Mouse (Mus musculus) regulatory T cell (primary cell): ENCODE data around the gene Celf1.
"Not testable (repeated sequence)": the region's sequence is repeated elsewhere in the genome, so short reads cannot be mapped to it uniquely, and the experiment has no call there.

Experiments used
- in situ Hi-C: fragments of 300-600 bp; cut with MboI, MseI; formaldehyde crosslinking; loops from one replicate; pipeline ENCODE4 v1.15.1; 2025; ENCODE audit warnings: high pct_unique_total_duplicates

Gene Celf1

DNA sequence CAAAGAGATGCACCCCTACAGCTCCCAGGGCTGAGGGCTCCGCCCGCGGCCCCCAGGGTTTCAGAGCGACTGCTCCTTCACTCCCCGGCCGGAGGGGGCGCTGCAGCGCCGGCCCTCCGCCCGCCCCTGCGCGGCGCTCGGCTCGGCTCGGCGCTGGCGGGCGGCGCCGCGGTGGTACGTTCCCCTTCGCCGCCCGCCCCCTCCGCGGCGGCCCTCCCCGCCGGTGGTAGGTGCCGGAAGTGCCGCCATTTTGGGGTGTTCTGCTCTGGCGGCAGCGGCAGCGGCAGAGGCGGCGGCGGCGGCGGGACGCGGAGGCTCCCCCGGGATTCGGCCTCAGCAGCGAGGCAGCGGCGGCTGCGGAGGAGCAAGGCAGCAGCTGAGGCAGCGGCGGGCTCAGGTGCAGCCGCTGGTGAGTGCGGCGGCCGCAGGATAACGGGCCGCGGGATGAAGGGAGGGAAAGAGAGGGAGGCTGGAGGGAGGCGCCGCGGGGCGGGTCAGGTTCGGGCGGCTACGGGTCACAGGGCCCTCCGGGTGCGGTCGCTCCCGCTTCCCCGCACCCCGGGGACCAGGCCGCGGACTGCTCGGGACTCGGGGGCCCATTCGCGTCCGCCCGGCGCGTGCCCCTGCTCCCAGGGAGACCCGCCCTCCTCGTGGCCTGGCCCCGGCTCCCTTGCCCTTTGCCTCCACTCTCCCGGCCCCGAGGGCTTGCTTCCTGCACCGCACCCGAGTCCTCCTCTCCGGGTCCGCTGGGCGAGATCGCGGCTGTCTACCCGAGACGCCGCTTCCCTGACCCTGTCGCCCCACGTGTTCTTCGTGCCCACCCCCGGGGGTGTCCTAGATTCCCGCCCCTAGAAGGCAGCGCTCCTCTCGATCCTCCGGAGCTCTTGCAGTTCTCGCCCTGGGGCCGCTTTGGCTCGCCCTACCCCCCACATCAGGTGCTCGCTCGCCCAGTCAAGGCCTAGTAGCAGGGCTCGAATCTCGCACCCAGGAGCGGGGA lies at the start of gene Celf1:
Gene Celf1, plus strand, starts transcription at position 150 of the 997 bp plus-strand sequence.
- in situ Hi-C loops: loop anchor here (5.0 to 25.0 kb wide), 2 partner anchors 37 to 1022 kb away; no protein-coding TSS in a partner anchor

DNA sequence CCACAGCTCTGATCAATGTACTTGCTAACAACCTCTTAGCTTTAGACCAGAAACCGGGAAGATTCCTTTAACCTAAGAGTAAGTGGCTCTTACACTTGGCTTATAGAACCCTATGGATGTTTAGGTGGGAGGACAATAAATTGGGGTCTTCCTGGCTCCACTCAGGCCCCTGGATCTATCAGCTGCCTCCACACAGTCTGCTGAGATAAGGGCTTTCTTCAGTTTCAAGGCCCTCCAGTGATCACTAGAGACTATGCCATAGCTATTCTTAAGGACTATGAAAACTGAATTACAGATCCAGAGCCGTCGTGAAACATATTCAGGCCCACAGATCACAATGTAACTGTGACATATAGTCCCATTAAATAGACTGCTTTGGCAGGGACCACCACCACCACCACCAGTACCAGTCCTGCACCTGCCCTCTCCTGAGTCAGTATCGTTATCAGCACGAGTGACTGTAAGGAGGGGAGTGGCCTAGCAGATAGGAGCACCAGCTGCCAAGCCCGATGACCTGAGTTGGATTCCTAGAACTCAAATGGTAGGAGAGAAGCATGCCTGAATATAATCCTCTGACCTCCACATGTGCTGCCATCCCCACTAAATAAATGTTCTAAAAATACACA lies 46.4 kb upstream of the Celf1 start:
- in situ Hi-C loops: no loop called here

DNA sequence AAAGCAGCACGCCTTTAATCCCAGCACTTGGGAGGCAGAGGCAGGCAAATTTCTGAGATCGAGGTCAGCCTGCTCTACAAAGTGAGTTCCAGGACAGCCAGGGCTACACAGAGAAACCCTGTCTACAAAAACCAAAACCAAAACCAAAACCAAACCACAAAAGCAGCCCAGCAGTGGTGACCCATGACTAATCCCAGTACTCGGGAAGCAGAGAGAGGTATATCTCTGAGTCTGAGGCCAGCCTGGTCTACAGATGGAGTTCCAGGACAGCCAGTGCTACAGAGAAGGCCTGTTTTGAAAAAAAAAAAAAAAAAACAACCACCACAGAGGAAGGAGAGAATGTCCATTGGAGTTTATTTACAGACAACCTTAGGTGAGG lies 45.9 kb upstream of the Celf1 start:
- in situ Hi-C loops: not testable (repeated sequence)

DNA sequence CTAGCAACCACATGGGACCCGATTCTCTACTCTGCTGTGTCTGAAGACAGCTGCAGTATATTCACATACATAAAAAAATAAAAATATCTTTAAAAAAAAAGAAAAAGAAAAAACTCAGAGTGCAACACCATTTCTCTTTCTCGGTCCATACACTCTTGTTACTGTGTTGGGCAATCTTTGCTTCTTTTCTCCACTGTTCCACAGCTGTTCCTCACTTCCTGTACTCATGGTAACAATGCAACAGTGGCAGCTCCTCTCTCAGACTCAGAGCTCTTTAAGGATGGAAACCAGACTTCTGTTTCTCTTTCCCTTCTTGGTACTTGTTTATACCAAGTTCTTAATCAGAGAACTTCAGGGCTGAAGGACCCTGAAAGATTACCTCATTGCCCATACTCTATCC lies 36.8 kb upstream of the Celf1 start:
- in situ Hi-C loops: no loop called here

DNA sequence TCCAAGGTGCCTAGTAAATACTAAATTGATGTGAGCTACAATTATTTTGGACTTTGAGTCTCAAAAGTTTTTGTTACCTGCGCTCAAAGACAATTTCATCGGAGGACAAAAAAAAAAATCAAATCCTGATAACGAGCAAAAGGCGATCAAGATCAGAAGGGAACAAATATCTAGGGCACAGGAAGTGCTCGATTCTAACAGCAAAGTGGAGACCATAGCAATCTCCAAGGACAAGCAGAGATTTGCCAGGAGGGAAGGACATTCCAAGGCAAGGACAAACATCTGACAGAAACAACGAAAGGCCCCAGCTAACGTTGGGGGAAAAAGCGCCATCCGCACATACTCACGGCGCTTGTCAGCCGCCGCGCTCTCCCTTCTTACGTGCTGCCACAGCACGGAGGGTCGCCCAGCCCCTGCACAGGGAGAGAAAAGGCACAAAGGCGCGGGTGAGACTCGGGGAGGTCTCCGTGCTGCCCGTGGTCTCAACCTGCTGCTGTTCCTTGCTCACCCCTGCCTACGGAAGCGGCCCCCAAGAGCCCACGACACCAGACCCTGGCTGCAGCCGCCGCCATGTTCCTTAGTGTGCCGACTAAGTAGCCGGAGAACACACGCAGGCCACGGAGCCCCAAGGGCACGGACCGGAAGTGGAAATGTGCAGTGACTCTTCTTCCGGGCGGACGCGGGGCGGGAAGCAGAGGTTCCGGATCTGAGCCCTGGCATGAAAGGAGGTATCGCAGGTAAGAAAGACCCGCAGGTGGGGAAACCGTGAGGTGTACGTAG lies 35.9 kb upstream of the Celf1 start, which contains the start of the genes Kbtbd4 and Ndufs3:
Gene Kbtbd4, plus strand, starts transcription at position 665 of the 780 bp plus-strand sequence.
Gene Ndufs3, minus strand, starts transcription at position 752 of the 780 bp plus-strand sequence.
- in situ Hi-C loops: no loop called here

DNA sequence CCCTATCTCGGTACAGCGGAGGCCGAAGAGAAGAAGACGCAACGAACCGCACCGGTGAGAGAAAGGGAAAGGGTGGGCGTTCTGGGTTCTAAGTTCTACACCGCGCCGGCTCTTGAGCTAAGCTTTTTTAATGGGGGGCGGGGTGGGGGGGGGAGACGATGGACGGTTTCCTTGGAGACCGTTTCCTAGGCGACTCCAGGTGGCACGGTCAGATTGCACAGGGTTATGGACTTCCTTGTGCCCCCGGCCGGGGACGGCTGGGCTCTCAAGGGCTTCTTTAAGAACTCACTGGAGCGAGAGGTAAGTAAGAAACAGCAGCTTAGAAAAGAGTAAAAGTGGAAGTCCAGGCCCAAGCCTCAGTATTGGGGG lies 35.3 kb upstream of the Celf1 start:
- in situ Hi-C loops: no loop called here

DNA sequence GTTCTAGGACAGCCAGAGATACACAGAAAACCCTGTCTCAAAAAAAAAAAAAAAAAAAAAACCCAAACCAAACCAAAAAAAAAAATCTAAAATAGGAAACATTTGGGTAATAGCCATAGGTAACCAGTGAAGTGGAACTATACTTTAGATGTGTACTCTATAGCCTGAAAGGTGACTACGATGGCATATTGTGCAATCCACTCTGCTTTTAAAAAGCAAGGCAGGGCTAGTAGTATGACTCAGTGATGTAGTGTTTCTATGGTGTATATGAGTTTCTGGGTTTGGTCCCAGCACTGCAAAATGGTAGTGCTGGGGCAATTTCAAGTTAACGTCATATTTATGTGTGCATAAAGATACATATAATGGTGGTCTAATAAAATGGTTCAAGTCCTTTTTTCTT lies 33.5 kb upstream of the Celf1 start:
- in situ Hi-C loops: no loop called here

- in situ Hi-C loops: no loop called here
These were observed 29.3 kb upstream of the Celf1 start for GRCm38 (mm10) chr2:90910861-90911260.

GRCm38 (mm10) chr2:90911668-90912067 lies 28.5 kb upstream of the Celf1 start:
- in situ Hi-C loops: no loop called here

DNA sequence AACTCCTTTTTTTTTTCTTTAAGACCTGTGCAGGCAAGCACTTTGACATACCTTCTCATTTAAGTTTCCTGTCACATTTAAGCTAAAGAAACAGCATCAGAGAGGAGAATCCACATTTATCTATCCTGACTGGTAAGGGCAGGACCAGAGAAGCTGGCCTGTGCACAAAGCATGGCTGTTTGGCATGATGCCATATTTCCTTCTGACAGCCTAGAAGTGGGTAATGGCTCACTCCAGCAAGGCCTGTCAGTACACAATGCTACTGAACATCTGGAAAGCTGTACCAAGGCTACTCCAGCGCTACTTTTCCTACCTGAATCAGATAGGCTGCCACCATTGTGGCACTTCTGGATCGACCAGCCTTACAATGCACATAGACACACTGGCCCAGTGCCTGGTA lies 26.5 kb upstream of the Celf1 start:
- in situ Hi-C loops: no loop called here

DNA sequence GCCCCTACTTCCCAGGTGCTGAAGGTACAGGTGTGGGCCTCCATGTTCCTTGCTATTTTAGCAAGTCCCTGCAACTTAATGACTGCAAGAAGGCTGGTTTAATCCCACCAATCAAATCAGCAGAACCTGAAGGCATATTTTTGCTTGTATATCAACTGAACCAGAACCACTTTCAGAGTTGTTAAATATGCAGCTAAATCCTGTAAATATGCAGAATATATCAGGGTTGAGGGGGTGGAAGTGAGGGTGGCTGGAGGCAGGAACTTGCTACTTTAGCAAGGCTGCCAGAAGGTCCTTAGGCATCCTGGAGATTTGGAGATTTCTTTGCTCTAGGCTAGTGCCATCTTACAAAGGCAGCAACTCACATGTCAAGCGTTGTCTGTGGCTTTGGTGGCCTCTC lies 24.7 kb upstream of the Celf1 start:
- in situ Hi-C loops: no loop called here

DNA sequence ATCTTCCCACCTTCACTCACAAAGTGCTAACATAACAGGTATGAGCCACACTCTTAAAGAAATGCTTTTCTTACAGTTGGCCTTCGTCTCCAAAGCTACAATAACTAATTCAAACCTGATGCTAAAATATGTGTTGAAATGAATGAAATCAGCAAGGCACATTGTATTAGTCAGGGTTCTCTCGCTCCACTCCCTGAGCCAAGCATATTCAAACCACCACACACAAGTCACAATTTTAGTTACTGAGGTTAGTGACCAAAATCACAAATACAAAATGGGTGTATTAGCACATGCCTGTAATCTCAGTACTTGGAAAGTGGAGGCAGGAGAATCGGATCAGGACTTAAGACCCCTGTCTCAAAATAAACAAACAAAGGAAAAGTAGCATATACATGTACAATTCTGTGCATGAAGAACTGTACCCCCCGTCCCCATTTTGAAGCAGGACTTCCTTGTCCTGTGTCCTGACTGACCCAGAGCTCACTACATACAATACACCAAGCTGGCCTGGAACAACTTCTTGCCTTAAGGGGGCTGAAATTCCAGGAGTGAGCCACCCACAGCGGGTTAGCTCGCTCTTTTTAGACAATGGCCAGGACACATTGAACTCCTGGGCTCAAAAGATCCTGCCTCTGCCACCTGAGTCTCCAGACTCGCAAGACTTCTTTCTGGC lies 23.5 kb upstream of the Celf1 start:
- in situ Hi-C loops: no loop called here

- in situ Hi-C loops: no loop called here
These were observed 22.8 kb upstream of the Celf1 start for GRCm38 (mm10) chr2:90917233-90917998.

DNA sequence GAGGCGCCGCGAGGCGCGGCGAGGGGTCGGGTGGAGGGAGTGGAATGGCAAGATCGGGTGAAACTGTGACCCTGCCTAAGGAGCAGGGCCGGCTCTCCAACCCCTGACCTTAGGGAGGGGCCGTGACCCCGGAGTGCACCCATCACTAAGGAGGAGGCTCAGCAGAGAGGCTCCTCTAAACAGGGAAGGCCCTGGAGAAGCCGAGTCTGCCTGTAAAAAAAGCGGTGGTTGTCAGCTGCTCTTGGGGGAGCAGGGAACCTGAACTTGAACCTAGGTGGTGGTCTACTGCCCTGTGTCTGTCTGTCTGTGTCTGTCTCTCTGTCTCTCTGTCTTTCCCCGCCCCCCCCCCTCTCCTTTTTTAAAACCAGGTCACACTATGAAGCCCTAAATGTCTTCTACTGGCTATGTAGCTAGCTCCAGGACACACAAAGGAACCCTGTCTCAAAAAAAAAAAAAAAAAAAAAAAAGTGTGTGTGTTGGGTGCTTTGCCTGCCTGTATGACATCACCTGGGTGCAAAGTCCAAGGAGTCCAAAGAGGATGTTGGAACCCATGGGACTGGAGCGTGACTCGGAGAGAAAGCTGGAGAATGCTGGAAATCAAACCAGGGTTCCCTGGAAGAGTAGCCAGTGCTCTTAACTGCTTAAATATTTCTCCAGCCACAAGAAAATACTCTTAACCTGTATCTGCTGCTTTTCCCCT lies 22.0 kb upstream of the Celf1 start:
- in situ Hi-C loops: no loop called here

DNA sequence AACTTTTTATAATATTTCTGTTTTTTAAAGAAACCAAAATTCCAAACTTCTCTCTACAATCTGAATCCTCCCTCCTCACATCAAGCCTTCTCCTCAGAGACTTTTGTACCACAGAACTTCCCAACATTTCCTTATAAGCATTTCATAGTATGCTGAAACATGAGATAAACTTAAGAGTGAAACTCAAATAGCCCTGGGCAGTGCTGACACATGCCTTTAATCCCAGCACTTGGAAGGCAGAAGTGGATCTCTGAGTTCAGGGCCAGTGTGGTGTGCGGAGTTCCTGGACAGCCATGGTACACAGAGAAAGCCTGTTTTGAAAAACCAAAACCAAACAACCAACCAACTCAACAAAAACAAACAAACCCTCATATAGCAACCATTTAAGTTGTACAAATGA lies 19.0 kb upstream of the Celf1 start:
- in situ Hi-C loops: no loop called here

DNA sequence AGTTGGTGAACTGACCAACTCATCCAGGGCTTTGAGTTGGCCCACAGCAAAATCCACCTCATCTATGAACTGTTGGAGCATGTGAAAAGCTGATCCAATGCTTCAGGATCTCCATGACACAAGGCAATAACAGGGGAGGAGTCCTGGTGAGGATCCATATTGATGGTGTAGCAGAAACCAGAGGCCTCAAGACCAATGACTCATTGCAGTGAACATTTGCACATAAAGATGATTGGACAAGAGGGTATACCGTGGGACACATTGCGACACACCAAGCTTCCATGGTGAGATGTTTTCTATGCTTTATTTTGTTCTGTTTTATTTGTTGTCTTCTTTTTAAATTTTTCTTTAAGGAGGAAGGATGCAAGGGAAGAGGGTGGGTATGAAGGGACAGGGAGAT lies 17.5 kb upstream of the Celf1 start:
- in situ Hi-C loops: no loop called here

- in situ Hi-C loops: loop anchor here (25.0 kb wide), 1 partner anchor 1034 kb away; no protein-coding TSS in a partner anchor
These were observed 11.6 kb upstream of the Celf1 start for GRCm38 (mm10) chr2:90928566-90928965.

- in situ Hi-C loops: loop anchor here (25.0 kb wide), 1 partner anchor 1030 kb away; no protein-coding TSS in a partner anchor
These were observed 8.4 kb upstream of the Celf1 start for GRCm38 (mm10) chr2:90931829-90932228.

- in situ Hi-C loops: loop anchor here (25.0 kb wide), 1 partner anchor 1030 kb away; no protein-coding TSS in a partner anchor
These were observed 7.9 kb upstream of the Celf1 start for GRCm38 (mm10) chr2:90932273-90932672.

- in situ Hi-C loops: loop anchor here (25.0 kb wide), 1 partner anchor 1024 kb away; no protein-coding TSS in a partner anchor
These were observed 1.8 kb upstream of the Celf1 start for GRCm38 (mm10) chr2:90938362-90938761.
